Comparison of ENCODE assay signal across 24 mouse cellular contexts in the genomic region with DNA sequence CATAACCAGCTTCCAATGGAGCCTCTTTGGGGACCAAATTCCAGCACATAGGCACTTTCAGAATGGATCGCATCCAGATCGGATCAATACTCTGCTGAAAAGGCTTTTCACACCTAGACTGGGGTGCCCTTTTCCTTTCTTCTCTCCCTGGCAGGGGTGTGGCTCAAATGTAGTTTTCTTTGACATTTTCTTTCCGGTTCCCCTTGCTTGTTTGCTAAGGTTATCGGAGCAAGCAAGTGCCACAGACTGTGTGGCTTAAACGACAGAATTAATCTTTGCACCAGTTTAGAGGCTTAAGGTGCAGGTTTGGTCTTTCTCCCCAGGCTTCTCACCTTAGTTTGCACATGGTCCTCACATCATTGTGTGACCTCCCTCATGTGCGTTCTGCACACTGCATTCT. TPM values are rescaled to one million over a fixed set of nuclear protein-coding genes. Genes with fewer than 3 reads are reported as not detected.
A peak's percentile ranks its signal among the peaks of the same experiment; 100 is the strongest.
DNase-seq lines count a peak whose midpoint lies in the region; ATAC-seq and TF ChIP-seq lines count a peak whose summit lies in the region.
"Had no signal": no experiment of that assay in that cellular context is flagged by ENCODE, and none has a peak within 500 bp of the region (broad histone marks: within the 10 kb centered on the region; RNA-seq: fewer than 3 reads in every experiment).

No protein-coding gene starts in this region.

- no peak overlapping the region for H3K9ac ChIP-seq in liver, adult 2 months (ENCODE audit: low read depth, low read length)
- no peak overlapping the region for H3K9ac ChIP-seq in liver, embryonic 12.5 days
- no peak overlapping the region for H3K9ac ChIP-seq in intestine, embryonic 16.5 days (ENCODE audit: low read depth, low read length)
- H3K9ac ChIP-seq in stomach, embryonic 15.5 days, result no peak overlapping the region
- H3K9ac ChIP-seq: embryonic facial prominence, embryonic 12.5 days; embryonic facial prominence, embryonic 15.5 days; forebrain, postnatal 0 days; hindbrain, embryonic 12.5 days; hindbrain, embryonic 15.5 days had no signal

- ATAC-seq in liver, embryonic 12.5 days, result no peak
- ATAC-seq in intestine, embryonic 16.5 days, result peak; percentile 21
- ATAC-seq in stomach, embryonic 15.5 days (ENCODE audit: insufficient read depth, low FRiP score, low read depth), result peak; percentile 51; the same call in 1 of the 2 replicates
- ATAC-seq: forebrain, embryonic 14.5 days; forebrain, postnatal 0 days; Patski had no signal

- peaks cover 2% of the 10 kb centered on the region; the same call in 1 of the 2 replicates for H3K4me1 ChIP-seq in liver, adult 2 months (ENCODE audit: control insufficient read depth, insufficient read depth, low read length)
- H3K4me1 ChIP-seq in liver, embryonic 12.5 days, result peaks cover 41% of the 10 kb centered on the region
- H3K4me1 ChIP-seq in intestine, embryonic 16.5 days (ENCODE audit: control insufficient read depth, insufficient read depth, low read length), result peaks cover 7% of the 10 kb centered on the region; the same call in 1 of the 2 replicates
- H3K4me1 ChIP-seq in stomach, embryonic 15.5 days, result peaks cover 15% of the 10 kb centered on the region
- H3K4me1 ChIP-seq: embryonic facial prominence, embryonic 12.5 days; embryonic facial prominence, embryonic 15.5 days; hindbrain, embryonic 15.5 days had no signal

- H3K27me3 ChIP-seq in liver, adult 2 months (ENCODE audit: control insufficient read depth, insufficient read depth, low read length), result no peaks in the 10 kb centered on the region
- H3K27me3 ChIP-seq in liver, embryonic 12.5 days (replicated peaks), result peaks cover 9% of the 10 kb centered on the region; the same call in 1 of the 2 replicates
- no peaks in the 10 kb centered on the region for H3K27me3 ChIP-seq in intestine, embryonic 16.5 days (replicated peaks; ENCODE audit: control insufficient read depth, insufficient read depth, low read length)
- no peaks in the 10 kb centered on the region for H3K27me3 ChIP-seq in stomach, embryonic 15.5 days (replicated peaks)
- H3K27me3 ChIP-seq: CH12.LX; embryonic facial prominence, embryonic 12.5 days; embryonic facial prominence, embryonic 15.5 days; hindbrain, embryonic 12.5 days; hindbrain, embryonic 15.5 days; Patski had no signal

- peak; percentile 65 for DNase-seq in liver, adult 2 months (ENCODE audit: extremely low read depth, low read depth, low spot score)
- DNase-seq in urinary bladder, postnatal 10 days (ENCODE audit: low spot score), result no peak
- no peak for DNase-seq in embryo, embryonic 9.5 days (ENCODE audit: extremely low spot score)
- DNase-seq: adrenal gland, postnatal 10 days; adrenal gland, postnatal 36 days; B cell, adult 2 months; cerebellum, adult 18-20 months; cerebellum, adult 9-10 months; cerebellum, postnatal 14 days; forebrain, postnatal 0 days; gastrocnemius, adult 2 months; gastrocnemius, postnatal 14 days had no signal

- no peak overlapping the region for H3K27ac ChIP-seq in liver, adult 2 months (replicated peaks; ENCODE audit: insufficient read depth, low read depth, low read length)
- H3K27ac ChIP-seq in liver, embryonic 12.5 days, result no peak overlapping the region
- no peak overlapping the region for H3K27ac ChIP-seq in intestine, embryonic 16.5 days (ENCODE audit: low read length)
- H3K27ac ChIP-seq in stomach, embryonic 15.5 days, result 0 out of 2 replicates have a peak overlapping the region, but pooled peaks have one; percentile 11
- H3K27ac ChIP-seq: embryonic facial prominence, embryonic 12.5 days; embryonic facial prominence, embryonic 15.5 days; gastrocnemius, adult 2 months; hindbrain, embryonic 12.5 days; hindbrain, embryonic 15.5 days had no signal

- H3K79me2 ChIP-seq in liver, adult 2 months (ENCODE audit: control insufficient read depth, insufficient read depth, low read length), result no peaks in the 10 kb centered on the region

- no peaks in the 10 kb centered on the region for H3K36me3 ChIP-seq in liver, adult 2 months (ENCODE audit: control insufficient read depth, insufficient read depth, low read length)
- no peaks in the 10 kb centered on the region for H3K36me3 ChIP-seq in liver, embryonic 12.5 days
- H3K36me3 ChIP-seq in intestine, embryonic 16.5 days (ENCODE audit: control insufficient read depth, insufficient read depth, low read length), result no peaks in the 10 kb centered on the region
- H3K36me3 ChIP-seq in stomach, embryonic 15.5 days, result no peaks in the 10 kb centered on the region
- H3K36me3 ChIP-seq: embryonic facial prominence, embryonic 12.5 days; embryonic facial prominence, embryonic 15.5 days; G1E; hindbrain, embryonic 12.5 days; hindbrain, embryonic 15.5 days had no signal

- TF ChIP-seq CTCF in liver, adult 2 months (IDR thresholded peaks at IDR 0.05; ENCODE audit: low read depth, low read length), result no peak

- H3K4me2 ChIP-seq in liver, embryonic 12.5 days, result no peak overlapping the region
- no peak overlapping the region for H3K4me2 ChIP-seq in intestine, embryonic 16.5 days (ENCODE audit: low read depth, low read length)
- no peak overlapping the region for H3K4me2 ChIP-seq in stomach, embryonic 15.5 days
- H3K4me2 ChIP-seq: embryonic facial prominence, embryonic 12.5 days; embryonic facial prominence, embryonic 15.5 days; heart, embryonic 11.5 days; hindbrain, embryonic 12.5 days; hindbrain, embryonic 15.5 days had no signal

- no peak overlapping the region for H3K4me3 ChIP-seq in liver, adult 2 months (ENCODE audit: insufficient read depth, low read depth, low read length)
- no peak overlapping the region for H3K4me3 ChIP-seq in liver, embryonic 12.5 days
- H3K4me3 ChIP-seq in intestine, embryonic 16.5 days (ENCODE audit: low read length), result no peak overlapping the region
- H3K4me3 ChIP-seq in stomach, embryonic 15.5 days (replicated peaks), result no peak overlapping the region
- H3K4me3 ChIP-seq: embryonic facial prominence, embryonic 12.5 days; embryonic facial prominence, embryonic 15.5 days; gastrocnemius, adult 2 months; hindbrain, embryonic 12.5 days; hindbrain, embryonic 15.5 days had no signal

- 31% methylated on average over 6 of the region's 6 CpGs for WGBS in liver, adult 2 months
- 50% methylated on average over 6 of the region's 6 CpGs for WGBS in liver, embryonic 12.5 days (ENCODE audit: insufficient replicate concordance)
- WGBS in intestine, embryonic 16.5 days, result 62% methylated on average over 6 of the region's 6 CpGs
- 60% methylated on average over 6 of the region's 6 CpGs for WGBS in stomach, embryonic 15.5 days

- H3K9me3 ChIP-seq in liver, embryonic 12.5 days (replicated peaks), result no peaks in the 10 kb centered on the region
- H3K9me3 ChIP-seq in intestine, embryonic 16.5 days (ENCODE audit: control insufficient read depth, low read length), result no peaks in the 10 kb centered on the region
- H3K9me3 ChIP-seq in stomach, embryonic 15.5 days, result no peaks in the 10 kb centered on the region
- H3K9me3 ChIP-seq: embryonic facial prominence, embryonic 12.5 days; embryonic facial prominence, embryonic 15.5 days; hindbrain, embryonic 12.5 days; hindbrain, embryonic 15.5 days had no signal

- no peak for TF ChIP-seq POLR2A in liver, adult 2 months (IDR thresholded peaks at IDR 0.05; ENCODE audit: extremely low read depth, insufficient read depth, low read length)

RNA-seq across cellular contexts. Expression of a gene that starts 11.1 kb away (rescaled TPM):
- 21.4 and 21.5 TPM in 2 replicates for total RNA-seq in liver, adult 2 months (2014; rRNA removed)
- 11.9 and 15.7 TPM in 2 replicates for polyA plus RNA-seq in liver, adult 2 months (2012; rRNA removed)
- 7.1 and 7.3 TPM in 2 replicates for polyA plus RNA-seq in liver, embryonic 12.5 days (2016; fragmentation: Nextera tagmentation; extraction: Ambion mirVana)
- polyA plus RNA-seq in intestine, embryonic 16.5 days (2015; fragmentation: Nextera tagmentation; extraction: Ambion mirVana), result 17.7 and 19.2 TPM in 2 replicates
- polyA plus RNA-seq in stomach, embryonic 15.5 days (2015; fragmentation: Nextera tagmentation; extraction: Ambion mirVana), result 32.4 and 36.8 TPM in 2 replicates
- polyA plus RNA-seq: G1E had no signal
